Mouse (Mus musculus) G1E (cell line): ENCODE measurements around the gene Cbx5.
"Not testable (repeated sequence)": the region's sequence is repeated elsewhere in the genome, so short reads cannot be mapped to it uniquely, and the experiment has no call there.

Source experiments
- CTCF ChIP-seq: IDR thresholded peaks from 2 replicates; pipeline ENCODE4 v1.5.1; 2012; ENCODE audit warnings: low read depth, low read length, inconsistent platforms, mixed read lengths
- POLR2AphosphoS5 ChIP-seq: IDR thresholded peaks from 2 replicates; pipeline ENCODE4 v1.6.1; 2012; ENCODE audit warnings: low read depth, low read length, inconsistent platforms; ENCODE audit not compliant: insufficient replicate concordance
- TAL1 ChIP-seq: conservative IDR thresholded peaks from 2 replicates; pipeline ENCODE4 v1.6.1; 2012; ENCODE audit warnings: low read depth, low read length, inconsistent platforms, mixed read lengths

DNA sequence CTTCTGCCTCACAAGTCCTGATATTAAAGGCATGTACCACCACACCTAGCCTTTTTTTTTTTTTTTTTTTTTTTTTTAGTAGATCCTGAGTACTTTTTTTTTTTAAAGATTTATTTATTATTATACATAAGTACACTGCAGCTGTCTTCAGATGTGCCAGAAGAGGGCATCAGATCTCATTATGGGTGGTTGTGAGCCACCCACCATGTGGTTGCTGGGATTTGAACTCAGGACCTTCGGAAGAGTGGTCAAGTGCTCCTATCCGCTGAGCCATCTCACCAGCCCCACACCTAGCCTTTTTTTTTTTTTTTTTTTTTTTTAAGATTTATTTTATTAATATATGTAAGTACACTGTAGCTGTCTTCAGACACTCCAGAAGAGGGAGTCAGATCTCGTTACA is 36.3 kb upstream of the Cbx5 start:
- not testable (repeated sequence) for TF ChIP-seq CTCF, TAL1, POLR2AphosphoS5
